Mouse (Mus musculus): ENCODE measurements around the gene Slc13a3. TPM values are rescaled to one million over a fixed set of nuclear protein-coding genes. Genes with fewer than 3 reads are reported as not detected.
A peak's percentile ranks its signal among the peaks of the same experiment; 100 is the strongest.

Gene Slc13a3
- total RNA-seq, 2 experiments from 2014 or later: 0.08 TPM; not detected in 1

DNA sequence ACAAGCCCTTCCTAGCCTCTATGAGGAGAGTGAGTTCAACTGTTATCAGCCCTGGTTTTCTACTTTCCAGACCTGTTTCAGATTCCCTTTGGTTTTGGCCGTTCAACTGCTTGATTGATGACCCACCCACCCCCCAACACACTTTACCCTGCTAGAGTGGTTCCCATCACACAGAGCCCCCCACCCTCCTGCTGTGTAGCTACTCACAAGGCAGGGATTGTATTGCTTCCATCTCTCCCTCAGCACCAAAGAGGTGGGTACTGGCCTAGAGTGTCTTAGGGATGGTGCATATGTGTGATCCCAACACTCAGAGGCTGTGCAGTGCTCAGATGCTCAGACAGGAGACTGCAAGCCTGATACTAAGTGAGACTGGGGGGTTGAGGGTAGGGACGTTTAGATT, 21.5 kb upstream of the Slc13a3 start:
- Histone ChIP-seq H3K27ac (no peak overlapping the region), H3K4me3 (no peak overlapping the region)
- TF ChIP-seq CTCF (IDR thresholded peaks at IDR 0.05): no peak
- intact Hi-C loops (cut with DNase I): no loop called here
- DNase-seq: no peak

- H3K4me3 ChIP-seq: peak overlapping the region; percentile 94
- no peak for DNase-seq
- peak overlapping the region; percentile 94 for H3K27ac ChIP-seq
- no peak for TF ChIP-seq CTCF (IDR thresholded peaks at IDR 0.05)
- intact Hi-C loops (cut with DNase I): no loop called here
Observed at GRCm38 (mm10) chr2:165493587-165494210, 20.7 kb upstream of the Slc13a3 start.

- H3K27ac ChIP-seq: peak within 1 kb of the TSS; percentile 94
- H3K4me3 ChIP-seq: peak within 1 kb of the TSS; percentile 94
- no peak for TF ChIP-seq CTCF (IDR thresholded peaks at IDR 0.05)
- intact Hi-C loops (cut with DNase I): no loop called here
- peak; percentile 91 for DNase-seq
Observed at GRCm38 (mm10) chr2:165492648-165493553, 19.9 kb upstream of the Slc13a3 start, which contains the start of gene Trp53rka. Gene Trp53rka (minus strand): TSS chr2:165493324.

- TF ChIP-seq CTCF (IDR thresholded peaks at IDR 0.05): peak; percentile 81
- Histone ChIP-seq H3K27ac (no peak overlapping the region), H3K4me3 (no peak overlapping the region)
- intact Hi-C loops (cut with DNase I): loop anchor here (2.0 kb wide), 1 partner anchor 96 kb away; no protein-coding TSS in a partner anchor
- DNase-seq: peak; percentile 42
Observed at GRCm38 (mm10) chr2:165486881-165487535, 14.0 kb upstream of the Slc13a3 start.

- H3K4me3 ChIP-seq: no peak overlapping the region
- no peak for TF ChIP-seq CTCF (IDR thresholded peaks at IDR 0.05)
- no peak for DNase-seq
- intact Hi-C loops (cut with DNase I): loop anchor here (2.0 kb wide), 1 partner anchor 96 kb away; no protein-coding TSS in a partner anchor
- no peak overlapping the region for H3K27ac ChIP-seq
Observed at GRCm38 (mm10) chr2:165486401-165486800, 13.4 kb upstream of the Slc13a3 start.

DNA sequence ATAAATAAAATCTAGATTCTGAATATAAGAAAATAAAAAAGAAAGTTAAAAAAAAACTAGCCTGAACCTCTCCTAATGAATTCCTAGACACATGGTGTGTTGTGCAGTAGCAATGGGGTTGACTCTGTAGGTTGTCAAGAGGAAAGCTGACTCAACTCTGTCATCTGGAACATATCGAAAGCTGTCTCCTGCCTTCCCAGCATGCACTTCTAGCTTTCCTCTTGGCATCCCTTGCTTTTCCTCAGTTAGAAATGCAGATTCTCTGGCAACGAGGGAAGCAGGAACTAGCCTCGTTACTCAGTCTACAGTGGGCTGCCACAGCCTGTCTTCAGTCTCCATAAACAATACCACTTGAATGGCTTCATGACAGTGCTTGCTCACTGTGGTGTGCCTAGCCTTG, 12.8 kb upstream of the Slc13a3 start:
- Histone ChIP-seq H3K4me3 (no peak overlapping the region), H3K27ac (no peak overlapping the region)
- no peak for DNase-seq
- intact Hi-C loops (cut with DNase I): loop anchor here (2.0 kb wide), 1 partner anchor 95 kb away; no protein-coding TSS in a partner anchor
- no peak for TF ChIP-seq CTCF (IDR thresholded peaks at IDR 0.05)

GRCm38 (mm10) chr2:165484152-165484551, 11.1 kb upstream of the Slc13a3 start:
- no peak for TF ChIP-seq CTCF (IDR thresholded peaks at IDR 0.05)
- no peak for DNase-seq
- Histone ChIP-seq H3K4me3 (no peak overlapping the region), H3K27ac (no peak overlapping the region)
- intact Hi-C loops (cut with DNase I): no loop called here

GRCm38 (mm10) chr2:165482003-165482402, 9.0 kb upstream of the Slc13a3 start:
- no peak for DNase-seq
- TF ChIP-seq CTCF (IDR thresholded peaks at IDR 0.05): no peak
- intact Hi-C loops (cut with DNase I): no loop called here
- no peak overlapping the region for H3K4me3 ChIP-seq
- H3K27ac ChIP-seq: no peak overlapping the region

DNA sequence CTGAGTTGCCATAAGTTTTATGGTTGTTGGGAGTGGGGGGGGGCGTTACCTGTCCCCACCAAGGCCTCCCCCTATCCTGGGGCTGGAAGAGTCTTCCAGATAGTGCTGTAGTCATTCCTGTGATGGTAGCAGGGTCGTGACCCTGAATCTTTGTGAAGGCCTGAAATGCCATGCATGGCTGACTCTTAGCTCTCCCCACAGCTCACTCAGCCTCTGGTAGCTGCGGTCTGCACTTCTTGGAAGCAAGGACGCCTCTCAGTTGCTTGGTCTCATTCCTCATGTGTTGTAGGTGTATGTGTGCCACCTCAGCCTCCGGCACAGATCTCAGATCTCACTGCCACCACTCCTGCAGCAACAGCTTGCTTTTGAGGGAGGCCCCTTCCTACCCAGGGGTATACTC, 2.8 kb upstream of the Slc13a3 start:
- H3K27ac ChIP-seq: no peak overlapping the region
- TF ChIP-seq CTCF (IDR thresholded peaks at IDR 0.05): no peak
- intact Hi-C loops (cut with DNase I): no loop called here

DNA sequence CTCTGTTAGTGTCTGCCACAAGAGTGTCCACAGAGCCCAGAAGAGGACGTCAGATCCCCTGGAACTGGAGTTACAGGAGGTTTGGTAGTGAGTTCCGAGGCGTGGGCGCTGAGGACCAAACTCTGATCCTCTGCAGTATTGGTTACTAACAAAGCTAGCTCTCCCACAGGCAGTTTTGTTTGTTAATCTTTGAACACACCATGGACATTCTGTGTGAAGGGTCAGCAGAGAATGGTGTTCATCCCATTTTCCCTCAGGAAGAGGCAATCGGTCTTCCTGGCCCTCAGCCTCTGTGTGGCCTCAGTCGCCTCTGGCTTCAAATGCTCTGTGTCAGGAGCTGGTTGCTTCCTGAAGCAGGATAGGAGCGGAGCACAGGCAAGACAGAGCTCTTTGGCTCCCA, 2.4 kb upstream of the Slc13a3 start:
- TF ChIP-seq CTCF (IDR thresholded peaks at IDR 0.05): no peak
- intact Hi-C loops (cut with DNase I): no loop called here

More for the DNA sequence above, 2.8 kb upstream of the Slc13a3 start:
- H3K4me3 ChIP-seq: no peak overlapping the region
- DNase-seq: no peak

GRCm38 (mm10) chr2:165471943-165472342, 1.1 kb downstream of the Slc13a3 start:
- DNase-seq: no peak
- no peak overlapping the region for H3K27ac ChIP-seq
- intact Hi-C loops (cut with DNase I): no loop called here
- no peak for TF ChIP-seq CTCF (IDR thresholded peaks at IDR 0.05)
- H3K4me3 ChIP-seq: no peak overlapping the region

More for the DNA sequence above, 2.4 kb upstream of the Slc13a3 start:
- H3K4me3 ChIP-seq: no peak overlapping the region
- no peak overlapping the region for H3K27ac ChIP-seq
- no peak for DNase-seq

- TF ChIP-seq CTCF (IDR thresholded peaks at IDR 0.05): peak; percentile 8; the same call in 1 of the 2 replicates
- intact Hi-C loops (cut with DNase I): no loop called here
- Histone ChIP-seq H3K27ac (no peak overlapping the region), H3K4me3 (no peak overlapping the region)
- peak; percentile 37 for DNase-seq
Observed at GRCm38 (mm10) chr2:165470167-165470566, 2.9 kb downstream of the Slc13a3 start.

Measured in gastrocnemius, adult 2 months (tissue).